Mouse (Mus musculus): ENCODE data around the gene Cyp4f16.
"Not testable (repeated sequence)": the region's sequence is repeated elsewhere in the genome, so short reads cannot be mapped to it uniquely, and the experiment has no call there.

Gene Cyp4f16

DNA sequence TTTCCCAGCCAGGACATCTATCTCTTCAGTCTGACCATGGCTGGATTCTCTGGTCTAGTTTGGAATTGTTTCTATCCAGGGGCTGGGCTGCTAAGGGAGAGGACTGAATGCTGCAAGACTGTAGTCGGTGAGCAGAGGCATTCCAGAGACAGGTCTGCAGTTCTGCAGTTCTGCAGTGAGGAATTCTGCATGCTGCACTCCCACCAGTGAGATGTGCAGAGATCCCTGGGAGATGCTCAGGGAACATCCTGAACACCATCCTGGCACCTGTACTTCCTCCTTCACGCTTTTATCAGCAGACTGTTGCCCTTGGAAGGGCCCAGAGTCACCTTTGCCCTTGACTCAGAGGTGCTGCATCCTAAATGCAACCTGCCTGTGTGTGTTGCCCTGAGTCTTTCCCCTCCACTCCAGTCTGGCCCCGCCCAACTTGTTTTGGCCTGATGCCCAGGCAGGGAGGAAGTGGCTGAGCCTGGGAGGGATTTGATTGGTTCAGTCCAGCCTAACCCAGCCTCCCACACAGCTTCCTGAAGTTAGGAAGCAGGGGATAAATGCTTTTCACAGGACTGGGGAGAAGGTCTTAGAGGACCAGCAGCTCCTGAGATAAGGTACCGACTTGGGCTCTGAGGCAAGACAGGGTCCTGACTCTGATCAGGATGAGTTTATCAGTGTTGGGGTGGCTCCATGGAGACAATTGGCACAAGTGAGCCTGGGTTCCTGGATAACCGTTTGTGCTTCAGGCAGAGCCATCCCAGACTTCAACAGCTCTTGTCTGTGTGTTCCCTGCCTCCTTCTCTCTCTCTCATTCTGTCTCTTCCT is at the start of gene Cyp4f16:
TSS of gene Cyp4f16 (plus strand) at position 508 of the 816 bp plus-strand sequence.
- DNase-seq (ENCODE audit: inconsistent ontology term): peak; percentile 89

DNA sequence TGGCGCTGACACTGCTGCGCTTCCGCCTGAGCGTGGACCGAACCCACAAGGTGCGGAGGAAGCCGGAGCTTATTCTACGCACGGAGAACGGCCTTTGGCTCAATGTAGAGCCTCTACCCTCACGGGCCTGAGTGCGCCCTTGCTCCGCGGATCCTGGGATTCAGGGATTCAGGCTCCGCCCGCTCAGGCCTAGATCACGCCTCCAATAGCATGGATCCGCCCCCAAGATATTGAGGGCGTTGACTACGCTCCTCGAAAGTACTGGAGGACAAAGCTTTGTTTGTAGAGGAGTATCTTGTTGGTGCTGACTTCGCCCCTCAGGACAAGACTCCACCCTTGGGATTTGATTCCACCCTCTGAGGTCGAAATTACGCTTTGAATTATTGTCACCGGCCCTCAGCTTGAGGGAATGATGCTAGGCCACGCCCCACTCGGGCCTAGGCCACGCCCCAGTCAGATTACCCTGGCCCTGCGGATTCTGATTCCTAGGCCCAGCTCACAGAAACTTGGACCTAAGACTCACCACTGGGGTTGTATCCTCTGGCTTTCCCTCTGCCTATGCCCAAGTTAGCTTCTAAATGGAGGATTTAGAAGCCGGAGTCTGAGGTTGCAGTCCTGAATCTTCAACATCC is 43.9 kb upstream of the Cyp4f16 start:
- DNase-seq (ENCODE audit: inconsistent ontology term): peak; percentile 58

DNA sequence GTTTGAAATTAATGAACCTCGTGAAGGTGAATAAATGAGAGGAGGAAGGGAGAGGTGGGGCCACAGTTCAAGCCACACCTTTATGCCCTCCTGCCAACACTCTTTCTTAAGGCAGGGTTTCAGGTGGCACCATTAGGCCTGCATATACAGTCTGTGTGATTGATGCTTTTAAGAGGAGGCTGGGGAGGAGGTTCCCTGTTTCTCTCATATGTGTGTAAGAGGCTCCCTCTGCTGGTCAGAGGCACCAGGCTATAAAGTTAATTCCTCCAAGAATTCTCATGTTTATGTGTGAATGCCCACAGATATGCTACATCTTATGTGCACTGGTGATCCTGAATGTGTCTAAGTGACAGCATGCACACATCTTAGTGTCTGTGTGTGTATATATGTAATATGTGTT is 41.8 kb upstream of the Cyp4f16 start:
- DNase-seq (ENCODE audit: inconsistent ontology term): peak; percentile 36

DNA sequence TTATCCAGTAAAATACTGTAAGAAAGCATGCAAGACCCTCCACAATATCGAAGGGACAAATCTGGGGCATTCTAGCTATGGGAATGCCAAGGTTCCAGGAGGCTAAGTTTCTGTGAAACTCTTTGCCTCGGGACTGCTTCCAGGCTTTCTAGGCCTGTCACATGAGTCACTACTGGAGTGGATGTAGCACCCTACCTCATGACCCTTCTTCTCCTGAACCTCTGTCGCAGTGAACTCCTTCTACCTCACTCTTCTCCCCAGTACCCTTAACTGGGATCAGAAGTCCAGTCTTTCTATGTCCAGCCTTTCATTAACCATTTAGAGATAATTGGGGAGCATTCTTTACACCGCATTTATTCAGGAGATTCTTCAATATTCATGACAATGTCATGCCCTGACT is 35.8 kb upstream of the Cyp4f16 start:
- DNase-seq (ENCODE audit: inconsistent ontology term): not testable (repeated sequence)

DNA sequence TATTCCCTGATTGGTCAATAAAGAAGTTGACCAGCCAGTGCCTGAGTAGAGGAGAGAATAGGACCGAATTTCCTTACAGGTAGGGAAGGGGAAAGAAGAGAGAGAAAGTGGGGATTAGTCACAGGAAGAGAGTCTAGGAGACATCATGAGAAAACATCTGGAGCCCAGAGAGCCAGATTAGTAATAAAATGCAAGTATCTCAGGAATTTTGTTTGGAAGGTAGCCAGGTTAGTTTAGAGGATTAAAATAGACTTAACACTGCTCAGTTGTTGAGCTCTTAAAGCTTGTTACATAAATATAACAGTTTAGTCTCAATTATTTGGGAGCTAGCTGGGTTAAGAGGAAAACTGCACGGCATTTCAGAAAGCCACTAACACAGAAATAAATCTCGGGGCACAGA is 35.3 kb upstream of the Cyp4f16 start:
- DNase-seq (ENCODE audit: inconsistent ontology term): no peak

- no peak for DNase-seq (ENCODE audit: inconsistent ontology term)
These were observed 33.2 kb upstream of the Cyp4f16 start for GRCm38 (mm10) chr17:32503111-32503510.

- DNase-seq (ENCODE audit: inconsistent ontology term): peak; percentile 77
These were observed 30.3 kb upstream of the Cyp4f16 start, which contains the start of gene Cyp4f17 for GRCm38 (mm10) chr17:32505851-32506728. Gene Cyp4f17, plus strand, starts transcription at chr17:32506050.

GRCm38 (mm10) chr17:32506729-32507245 is 29.6 kb upstream of the Cyp4f16 start:
- no peak for DNase-seq (ENCODE audit: inconsistent ontology term)

DNA sequence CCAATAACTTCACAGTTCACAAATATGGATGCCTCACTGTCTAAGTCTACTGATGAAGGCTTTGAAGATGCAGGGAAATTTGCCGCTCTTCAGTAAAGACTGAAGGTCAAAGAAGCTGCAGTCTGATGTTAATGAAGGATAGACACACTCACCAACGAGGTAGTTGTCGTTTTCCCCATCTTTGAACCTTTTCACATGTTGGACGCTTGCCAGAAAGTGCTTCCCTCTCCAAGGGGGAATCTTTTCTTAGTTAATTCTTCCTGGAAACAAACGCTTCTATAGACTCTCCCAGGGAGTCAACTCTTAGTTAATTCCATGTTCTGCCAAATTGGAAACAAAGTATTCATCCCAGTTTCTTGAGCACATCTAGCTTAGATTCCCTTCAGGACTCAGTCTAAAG is 20.2 kb upstream of the Cyp4f16 start:
- DNase-seq (ENCODE audit: inconsistent ontology term): no peak

DNA sequence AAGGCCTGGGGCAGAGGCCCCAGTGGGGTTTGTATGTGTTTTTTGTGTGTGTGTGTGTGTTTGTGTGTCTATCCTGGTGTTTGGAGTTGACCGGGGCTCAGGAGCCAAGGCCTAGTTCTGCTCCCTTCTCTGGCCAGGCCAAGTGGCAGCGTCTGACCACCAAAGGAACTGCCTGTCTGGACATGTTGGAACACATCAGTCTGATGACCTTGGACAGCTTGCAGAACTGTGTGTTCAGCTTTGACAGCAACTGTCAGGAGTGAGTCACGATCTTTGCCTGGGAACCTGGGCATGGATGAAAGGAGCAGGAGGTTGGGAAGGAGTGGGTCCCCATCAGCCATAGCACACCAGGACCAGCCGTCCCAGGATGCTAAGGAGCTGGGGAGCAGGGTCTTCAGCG is 14.4 kb upstream of the Cyp4f16 start:
- no peak for DNase-seq (ENCODE audit: inconsistent ontology term)

GRCm38 (mm10) chr17:32522386-32522785 is 14.0 kb upstream of the Cyp4f16 start:
- no peak for DNase-seq (ENCODE audit: inconsistent ontology term)

GRCm38 (mm10) chr17:32522816-32523215 is 13.5 kb upstream of the Cyp4f16 start:
- no peak for DNase-seq (ENCODE audit: inconsistent ontology term)

DNA sequence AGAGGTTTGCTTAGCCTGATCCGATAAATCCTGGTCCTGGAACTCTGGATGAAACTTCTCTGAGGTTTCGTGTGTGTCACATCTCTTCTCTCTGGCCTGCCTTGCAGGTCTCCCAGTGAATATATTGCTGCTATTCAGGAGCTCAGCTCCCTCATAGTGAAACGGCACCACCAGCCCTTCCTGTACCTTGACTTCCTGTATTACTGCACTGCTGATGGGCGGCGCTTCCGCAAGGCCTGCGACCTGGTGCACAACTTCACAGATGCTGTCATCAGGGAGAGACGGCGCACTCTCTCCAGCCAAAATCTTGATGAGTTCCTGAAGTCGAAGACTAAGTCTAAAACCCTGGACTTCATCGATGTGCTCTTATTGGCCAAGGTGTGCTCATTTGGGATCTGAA is 12.5 kb upstream of the Cyp4f16 start:
- no peak for DNase-seq (ENCODE audit: inconsistent ontology term)

DNA sequence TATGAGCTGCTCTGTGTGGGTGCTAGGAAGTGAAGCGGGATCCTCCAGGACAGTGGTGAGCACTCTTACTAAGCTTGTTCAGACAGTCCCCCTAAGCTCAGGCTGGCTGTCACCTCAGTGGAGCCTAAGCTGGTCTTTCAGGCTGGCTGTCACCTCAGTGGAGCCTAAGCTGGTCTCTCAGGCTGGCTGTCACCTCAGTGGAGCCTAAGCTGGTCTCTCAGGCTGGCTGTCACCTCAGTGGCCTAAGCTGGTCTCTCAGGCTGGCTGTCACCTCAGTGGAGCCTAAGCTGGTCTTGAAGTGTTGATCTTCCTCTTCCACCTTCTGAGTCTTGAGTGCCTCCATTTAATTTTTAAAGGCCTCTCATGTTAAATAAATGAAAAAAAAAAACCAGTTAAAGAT is 10.0 kb upstream of the Cyp4f16 start:
- DNase-seq (ENCODE audit: inconsistent ontology term): not testable (repeated sequence)

DNA sequence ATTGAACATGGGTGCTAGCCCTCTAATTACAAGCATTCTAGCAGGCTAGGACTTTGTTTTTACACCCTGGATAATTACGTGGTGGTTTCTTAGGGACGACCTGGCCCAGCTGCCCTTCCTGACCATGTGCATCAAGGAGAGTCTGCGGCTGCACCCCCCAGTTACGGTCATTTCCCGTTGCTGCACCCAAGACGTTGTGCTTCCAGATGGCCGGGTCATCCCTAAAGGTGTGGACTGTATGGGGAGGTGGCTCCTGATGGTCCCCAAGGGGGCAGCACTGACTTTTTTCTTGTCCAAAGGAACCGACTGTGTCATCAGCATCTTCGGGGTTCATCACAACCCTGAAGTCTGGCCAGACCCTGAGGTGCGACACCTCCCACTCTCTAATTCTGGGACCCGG is 8.6 kb upstream of the Cyp4f16 start:
- no peak for DNase-seq (ENCODE audit: inconsistent ontology term)

GRCm38 (mm10) chr17:32528408-32529337 is 7.7 kb upstream of the Cyp4f16 start:
- DNase-seq (ENCODE audit: inconsistent ontology term): peak; percentile 77

- not testable (repeated sequence) for DNase-seq (ENCODE audit: inconsistent ontology term)
These were observed 4.0 kb upstream of the Cyp4f16 start for GRCm38 (mm10) chr17:32532356-32532755.

- no peak for DNase-seq (ENCODE audit: inconsistent ontology term)
These were observed 2.3 kb upstream of the Cyp4f16 start for GRCm38 (mm10) chr17:32534068-32534467.

- DNase-seq (ENCODE audit: inconsistent ontology term): peak; percentile 56
These were observed 501 bp downstream of the Cyp4f16 start for GRCm38 (mm10) chr17:32536867-32537250.

DNA sequence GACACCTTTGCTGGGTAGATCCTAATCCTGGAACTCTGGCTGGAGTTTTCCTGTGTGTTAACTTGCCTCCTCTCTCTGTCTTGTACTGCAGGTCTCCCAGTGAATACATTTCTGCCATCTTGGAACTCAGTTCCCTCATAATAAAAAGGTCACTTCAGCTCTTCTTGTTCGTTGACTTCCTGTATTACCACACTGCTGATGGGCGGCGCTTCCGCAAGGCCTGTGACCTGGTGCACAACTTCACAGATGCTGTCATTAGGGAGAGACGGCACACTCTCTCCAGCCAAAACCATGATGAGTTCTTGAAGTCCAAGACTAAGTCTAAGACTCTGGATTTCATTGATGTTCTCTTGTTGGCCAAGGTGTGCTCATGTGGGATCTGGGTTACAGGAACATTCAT is 8.4 kb downstream of the Cyp4f16 start:
- not testable (repeated sequence) for DNase-seq (ENCODE audit: inconsistent ontology term)

- not testable (repeated sequence) for DNase-seq (ENCODE audit: inconsistent ontology term)
These were observed 14.0 kb downstream of the Cyp4f16 start for GRCm38 (mm10) chr17:32550377-32550776.

All from Muller cell, postnatal 12 days (primary cell).